Mouse (Mus musculus) small intestine, adult 2 months (tissue): ENCODE measurements around the gene Prkch.

Experiments used
- CTCF ChIP-seq: fragments of 200-500 bp; IDR thresholded peaks from 2 replicates; pipeline ENCODE4 v1.5.1; 2012; ENCODE audit warnings: low read depth, mild to moderate bottlenecking, control low read depth, inconsistent platforms, low read length, moderate library complexity, mixed read lengths; ENCODE audit not compliant: insufficient replicate concordance, insufficient read length; ENCODE audit errors: extremely low read depth
- POLR2A ChIP-seq: fragments of 200-500 bp; IDR thresholded peaks from 2 replicates; pipeline ENCODE4 v1.6.1; 2012; ENCODE audit warnings: low read depth, mild to moderate bottlenecking, control low read depth, inconsistent platforms, low read length, moderate library complexity

- TF ChIP-seq POLR2A (no peak), CTCF (no peak)
These were observed 234.2 kb downstream of the Prkch start for GRCm38 (mm10) chr12:73818801-73819200.
